Mouse (Mus musculus): Measurements from ENCODE around the gene 4930503B20Rik.

4930503B20Rik gene

GRCm38 (mm10) chr3:146650716-146651115 lies 401 bp downstream of the 4930503B20Rik start:
- DNase-seq = no peak

- no peak for DNase-seq
Observed at GRCm38 (mm10) chr3:146649311-146649894, 1.7 kb downstream of the 4930503B20Rik start.

DNA sequence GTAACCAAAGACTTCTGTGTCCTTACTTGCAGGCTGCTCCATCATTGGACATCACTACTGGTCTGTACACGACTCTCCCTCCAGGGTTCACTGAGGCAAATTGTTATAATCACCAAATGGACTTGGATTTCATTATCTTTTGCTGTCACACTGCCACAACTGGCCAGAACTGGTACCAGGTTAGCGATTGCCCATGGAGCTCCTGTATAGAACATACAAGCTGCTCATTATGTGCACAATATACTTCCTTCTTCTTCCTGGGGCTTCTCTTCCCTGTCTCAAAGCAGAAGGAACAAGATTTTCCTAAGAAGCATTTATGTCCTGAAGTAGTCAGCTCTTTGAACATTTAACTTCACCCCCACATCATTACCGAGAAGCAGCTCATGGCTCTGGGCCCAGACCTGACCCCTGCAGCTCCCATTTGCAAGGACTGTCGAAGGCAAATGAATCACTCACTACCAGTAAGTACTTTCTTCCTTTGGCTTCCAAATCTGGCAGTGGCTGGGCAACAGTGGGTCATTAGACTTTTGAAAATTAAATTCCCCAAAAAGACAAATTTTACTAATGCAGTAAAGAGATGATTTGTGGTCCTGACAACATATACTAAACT lies 9.2 kb downstream of the 4930503B20Rik start:
- no peak for DNase-seq

- no peak for DNase-seq
Observed at GRCm38 (mm10) chr3:146632506-146632905, 18.6 kb downstream of the 4930503B20Rik start.

- no peak for DNase-seq
Observed at GRCm38 (mm10) chr3:146628227-146628982, 22.7 kb downstream of the 4930503B20Rik start.

GRCm38 (mm10) chr3:146625766-146626165 lies 25.4 kb downstream of the 4930503B20Rik start:
- DNase-seq = no peak

- no peak for DNase-seq
Observed at GRCm38 (mm10) chr3:146621966-146622365, 29.2 kb downstream of the 4930503B20Rik start.

GRCm38 (mm10) chr3:146620555-146621249 lies 30.4 kb downstream of the 4930503B20Rik start:
- no peak for DNase-seq

DNA sequence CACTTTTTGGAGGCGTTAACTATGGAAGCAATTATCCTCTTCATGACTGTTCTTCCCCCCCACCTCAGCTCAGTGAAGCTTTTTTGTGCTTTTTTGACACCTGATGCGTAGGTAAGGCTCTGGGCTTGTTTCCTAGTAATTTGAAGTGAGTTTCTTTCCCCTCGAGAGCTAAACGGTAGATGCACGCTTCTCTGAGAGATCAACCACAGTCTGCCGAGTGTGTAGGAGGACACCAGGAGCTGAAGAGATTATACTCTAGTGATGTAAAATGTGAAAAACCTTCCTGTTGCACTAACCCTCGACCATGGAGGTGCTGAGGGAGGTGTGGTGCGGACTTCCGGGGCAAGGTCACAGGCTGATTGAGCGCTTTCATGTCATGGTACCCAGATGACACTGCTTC lies 31.0 kb downstream of the 4930503B20Rik start:
- DNase-seq = no peak

DNA sequence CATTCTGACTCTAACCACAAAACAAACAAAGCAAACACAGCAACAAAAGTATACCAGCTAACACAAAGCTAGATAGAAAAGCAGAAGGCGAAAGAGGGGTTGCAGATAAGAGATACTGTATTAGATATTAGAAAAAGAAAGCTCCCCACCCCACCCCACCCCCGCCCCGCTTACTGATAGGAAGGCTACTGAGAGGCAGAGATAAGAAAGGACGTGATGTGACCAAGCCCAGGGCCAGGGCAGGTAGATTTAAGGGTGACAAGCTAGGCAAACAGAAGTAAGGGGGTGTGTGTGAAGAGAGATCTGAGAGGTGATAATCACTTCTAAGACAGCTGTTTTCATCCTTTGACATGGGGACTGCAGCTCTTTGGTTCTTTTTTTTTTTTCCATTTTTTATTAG lies 32.8 kb downstream of the 4930503B20Rik start:
- peak; percentile 15 for DNase-seq

DNA sequence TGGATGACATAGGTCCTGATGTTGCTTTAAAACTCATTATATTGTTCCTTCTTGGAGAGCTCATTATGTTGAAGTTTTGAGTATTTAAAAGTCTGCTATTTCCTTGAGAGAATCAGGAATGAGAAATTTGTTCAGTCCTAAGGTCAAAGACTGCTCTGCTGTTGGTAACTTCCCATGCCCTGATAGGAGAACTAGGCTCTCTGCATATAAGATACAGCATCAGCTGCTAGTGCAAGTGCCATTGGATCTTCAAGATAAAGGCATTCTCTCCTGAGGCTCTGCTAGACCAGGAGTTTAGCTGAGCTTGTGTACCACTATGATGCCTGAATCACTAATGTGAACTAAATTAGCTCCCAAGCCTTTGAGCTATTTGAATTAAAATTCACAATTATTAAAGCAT lies 33.2 kb downstream of the 4930503B20Rik start:
- DNase-seq = no peak

GRCm38 (mm10) chr3:146616533-146617283 lies 34.4 kb downstream of the 4930503B20Rik start:
- no peak for DNase-seq

GRCm38 (mm10) chr3:146615496-146615895 lies 35.6 kb downstream of the 4930503B20Rik start, which contains the start of gene Dnase2b:
TSS of gene Dnase2b (minus strand) at chr3:146615596.
- DNase-seq = no peak

GRCm38 (mm10) chr3:146611821-146612220 lies 39.3 kb downstream of the 4930503B20Rik start:
- no peak for DNase-seq

DNA sequence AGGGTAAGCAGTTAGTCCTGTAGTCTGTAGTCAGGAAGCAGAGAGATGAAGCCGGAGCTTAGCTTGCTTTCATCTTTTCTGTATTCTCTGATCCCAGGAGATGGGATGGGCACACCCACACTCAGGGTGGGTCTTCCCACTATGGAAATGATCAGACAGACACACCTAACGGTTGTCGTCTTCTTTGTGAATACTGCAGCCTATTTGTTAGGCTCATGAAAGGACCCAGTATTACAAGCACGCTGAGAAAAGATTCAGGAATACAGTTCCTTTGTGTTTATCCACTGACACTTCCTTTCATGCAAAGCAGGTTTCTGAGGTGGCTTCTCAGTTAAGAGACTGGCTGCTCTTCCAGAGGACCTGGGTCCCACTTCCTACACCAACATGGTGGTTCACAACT lies 39.9 kb downstream of the 4930503B20Rik start:
- no peak for DNase-seq

GRCm38 (mm10) chr3:146610322-146610721 lies 40.8 kb downstream of the 4930503B20Rik start:
- DNase-seq = no peak

DNA sequence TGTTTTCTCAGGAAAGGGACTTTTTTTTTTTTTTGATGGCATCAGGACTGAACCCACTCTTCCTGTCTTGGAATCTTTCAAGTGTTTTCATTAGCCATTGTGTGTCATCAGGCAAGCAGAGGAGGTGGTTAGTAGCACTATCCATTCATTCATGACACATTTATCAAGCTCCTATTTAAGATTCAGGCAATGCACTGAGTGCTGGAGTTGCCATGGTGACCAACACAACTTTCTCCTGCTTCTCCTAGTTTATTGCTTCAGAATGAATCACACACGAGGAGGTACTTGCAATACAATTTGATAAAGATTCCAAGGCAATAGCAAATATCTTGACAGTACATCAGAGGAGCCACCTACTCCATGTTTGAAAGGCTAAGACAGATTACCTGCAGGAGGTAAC lies 43.7 kb downstream of the 4930503B20Rik start:
- no peak for DNase-seq

DNA sequence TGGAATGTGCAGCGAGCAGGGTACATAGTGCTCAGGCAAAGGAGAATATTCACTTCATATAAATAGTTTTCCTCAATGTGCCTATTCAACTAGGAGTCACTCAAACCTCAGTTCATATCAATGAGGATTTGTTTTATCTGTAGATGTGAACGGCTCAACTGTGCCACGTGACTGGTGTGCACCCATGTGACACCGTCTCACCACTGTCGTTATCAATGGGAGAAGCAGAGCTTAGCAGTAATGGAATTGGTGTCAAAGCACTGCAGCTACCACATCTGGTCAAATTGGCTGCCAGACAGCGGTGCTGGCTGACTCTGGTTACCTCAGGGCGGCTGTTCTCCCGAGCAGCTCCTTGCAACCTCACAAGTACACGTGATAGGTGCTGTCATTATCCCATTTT lies 46.5 kb downstream of the 4930503B20Rik start:
- DNase-seq = no peak

DNA sequence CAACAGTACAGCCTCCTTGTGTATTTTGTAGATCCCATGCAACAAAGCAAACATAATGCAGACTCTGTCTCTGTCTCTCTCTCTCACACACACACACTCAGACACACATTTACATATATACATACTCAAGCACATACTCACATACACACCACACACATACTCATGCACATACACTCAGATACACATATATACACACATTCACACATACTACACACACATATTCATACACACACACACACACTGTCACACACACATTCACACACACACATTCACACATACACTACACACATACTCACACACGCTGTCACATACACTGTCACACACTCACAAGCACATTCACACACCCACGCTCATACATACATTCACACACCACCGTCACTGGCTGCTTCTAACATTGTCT lies 48.6 kb downstream of the 4930503B20Rik start:
- no peak for DNase-seq

- no peak for DNase-seq
Observed at GRCm38 (mm10) chr3:146601205-146601604, 49.9 kb downstream of the 4930503B20Rik start.

DNA sequence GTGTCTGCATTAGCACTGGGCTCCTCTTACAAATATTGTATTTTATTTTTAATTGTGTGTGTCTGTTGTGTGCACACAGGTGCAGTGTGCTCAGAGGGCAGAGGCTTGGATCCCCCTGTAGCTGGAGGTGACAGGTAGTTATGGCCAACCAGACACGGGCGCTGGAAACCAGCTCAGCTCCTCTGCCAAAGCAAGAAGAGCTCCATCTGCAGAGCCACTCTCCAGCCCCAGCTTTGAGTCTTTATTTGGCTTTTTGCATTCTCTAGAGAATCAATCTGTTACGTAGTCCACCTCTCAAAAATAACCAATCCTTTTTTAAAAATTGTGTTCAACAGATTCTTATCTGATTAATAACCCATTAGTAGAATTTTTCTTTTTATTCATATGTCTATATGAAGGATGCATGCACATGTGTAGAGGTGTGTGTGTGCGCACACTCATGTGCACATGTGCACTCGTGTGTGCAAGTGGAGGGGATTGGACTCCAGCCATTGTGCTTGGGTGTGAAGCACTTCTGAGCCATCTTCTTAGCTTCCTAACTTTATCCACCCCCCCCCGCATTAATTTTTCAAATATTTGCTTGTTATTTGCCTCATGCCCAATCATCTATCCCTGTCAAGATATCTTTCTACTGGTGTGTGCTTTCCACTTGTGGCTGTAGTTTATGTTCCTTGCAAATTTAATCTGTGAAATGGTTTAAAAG lies 51.8 kb downstream of the 4930503B20Rik start:
- DNase-seq = no peak

- no peak for DNase-seq
Observed at GRCm38 (mm10) chr3:146598411-146598810, 52.7 kb downstream of the 4930503B20Rik start.
